Mouse (Mus musculus): Measurements from ENCODE around the gene Inf2.

- 0 out of 2 replicates have a peak, but pooled peaks have one; percentile 2 for TF ChIP-seq CTCF (IDR thresholded peaks at IDR 0.05; ENCODE audit: low read depth)
- TF ChIP-seq EP300 (IDR thresholded peaks at IDR 0.05; ENCODE audit: low read depth) = no peak
Measured at GRCm38 (mm10) chr12:112618981-112619685, 30.5 kb downstream of the Inf2 start.
